Mouse (Mus musculus): Measurements from ENCODE around the gene Mdh2. TPM values are rescaled to one million over a fixed set of nuclear protein-coding genes. Genes with fewer than 3 reads are reported as not detected.

The Mdh2 gene
- total and polyA plus RNA-seq, 3 experiments = 1,645 to 2,909 (median 1,928) TPM

GRCm38 (mm10) chr5:135761881-135762280 is 16.4 kb upstream of the Mdh2 start:
- 77% methylated on average over 3 of the region's 3 CpGs for WGBS
- Histone ChIP-seq H3K36me3 (ENCODE audit: control insufficient read depth, insufficient read depth, low read length) (no peaks in the 10 kb centered on the region), H3K79me2 (replicated peaks; ENCODE audit: control insufficient read depth, insufficient read depth, low read length) (no peaks in the 10 kb centered on the region), H3K4me1 (ENCODE audit: control insufficient read depth, insufficient read depth, low read length) (peaks cover 2% of the 10 kb centered on the region), H3K4me3 (no peak overlapping the region), H3K27ac (no peak overlapping the region), H3K9ac (ENCODE audit: low read depth, low read length) (no peak overlapping the region), H3K27me3 (ENCODE audit: control insufficient read depth, insufficient read depth, low read length) (no peaks in the 10 kb centered on the region)
- DNase-seq = no peak
- intact Hi-C loops (cut with DNase I) = loop anchor here (2.0 to 5.0 kb wide), 3 partner anchors 133 to 360 kb away; no protein-coding TSS in a partner anchor
- TF ChIP-seq EP300 (IDR thresholded peaks at IDR 0.05; ENCODE audit: insufficient read depth, low read depth, low read length) = no peak
- TF ChIP-seq POLR2A (IDR thresholded peaks at IDR 0.05; ENCODE audit: insufficient read depth, low read depth, low read length) = no peak
- TF ChIP-seq CTCF (IDR thresholded peaks at IDR 0.05) = no peak

GRCm38 (mm10) chr5:135763526-135763925 is 14.8 kb upstream of the Mdh2 start:
- Histone ChIP-seq H3K4me3 (no peak overlapping the region), H3K4me1 (ENCODE audit: control insufficient read depth, insufficient read depth, low read length) (peaks cover 2% of the 10 kb centered on the region), H3K9ac (ENCODE audit: low read depth, low read length) (no peak overlapping the region), H3K36me3 (ENCODE audit: control insufficient read depth, insufficient read depth, low read length) (no peaks in the 10 kb centered on the region), H3K79me2 (replicated peaks; ENCODE audit: control insufficient read depth, insufficient read depth, low read length) (no peaks in the 10 kb centered on the region), H3K27ac (no peak overlapping the region), H3K27me3 (ENCODE audit: control insufficient read depth, insufficient read depth, low read length) (no peaks in the 10 kb centered on the region)
- DNase-seq = peak; percentile 62 to 81
- 2% methylated on average over 7 of the region's 7 CpGs for WGBS
- TF ChIP-seq EP300 (IDR thresholded peaks at IDR 0.05; ENCODE audit: insufficient read depth, low read depth, low read length) (peak; percentile 91; the same call in 1 of the 2 replicates), POLR2A (IDR thresholded peaks at IDR 0.05; ENCODE audit: insufficient read depth, low read depth, low read length) (no peak), CTCF (IDR thresholded peaks at IDR 0.05) (peak; percentile 95)
- intact Hi-C loops (cut with DNase I) = loop anchor here (1.0 to 5.0 kb wide), 4 partner anchors 135 to 361 kb away; no protein-coding TSS in a partner anchor

GRCm38 (mm10) chr5:135764971-135765370 is 13.3 kb upstream of the Mdh2 start:
- Histone ChIP-seq H3K4me3 (no peak overlapping the region), H3K27ac (no peak overlapping the region), H3K36me3 (ENCODE audit: control insufficient read depth, insufficient read depth, low read length) (no peaks in the 10 kb centered on the region), H3K4me1 (ENCODE audit: control insufficient read depth, insufficient read depth, low read length) (peaks cover 2% of the 10 kb centered on the region), H3K27me3 (ENCODE audit: control insufficient read depth, insufficient read depth, low read length) (no peaks in the 10 kb centered on the region), H3K79me2 (replicated peaks; ENCODE audit: control insufficient read depth, insufficient read depth, low read length) (no peaks in the 10 kb centered on the region), H3K9ac (ENCODE audit: low read depth, low read length) (no peak overlapping the region)
- no peak for TF ChIP-seq POLR2A (IDR thresholded peaks at IDR 0.05; ENCODE audit: insufficient read depth, low read depth, low read length)
- TF ChIP-seq CTCF (IDR thresholded peaks at IDR 0.05) = no peak
- TF ChIP-seq EP300 (IDR thresholded peaks at IDR 0.05; ENCODE audit: insufficient read depth, low read depth, low read length) = no peak
- 55% methylated on average over 3 of the region's 3 CpGs for WGBS
- no peak for DNase-seq
- intact Hi-C loops (cut with DNase I) = loop anchor here (5.0 kb wide), 2 partner anchors 213 to 363 kb away; no protein-coding TSS in a partner anchor

GRCm38 (mm10) chr5:135772519-135772918 is 5.8 kb upstream of the Mdh2 start:
- intact Hi-C loops (cut with DNase I) = no loop called here
- Histone ChIP-seq H3K36me3 (ENCODE audit: control insufficient read depth, insufficient read depth, low read length) (no peaks in the 10 kb centered on the region), H3K4me3 (no peak overlapping the region), H3K27ac (no peak overlapping the region), H3K9ac (ENCODE audit: low read depth, low read length) (no peak overlapping the region), H3K79me2 (replicated peaks; ENCODE audit: control insufficient read depth, insufficient read depth, low read length) (no peaks in the 10 kb centered on the region), H3K27me3 (ENCODE audit: control insufficient read depth, insufficient read depth, low read length) (no peaks in the 10 kb centered on the region), H3K4me1 (ENCODE audit: control insufficient read depth, insufficient read depth, low read length) (no peaks in the 10 kb centered on the region)
- DNase-seq = no peak
- 10% methylated on average over 3 of the region's 3 CpGs for WGBS
- TF ChIP-seq CTCF (IDR thresholded peaks at IDR 0.05) = no peak

- intact Hi-C loops (cut with DNase I) = loop anchor here (2.0 to 5.0 kb wide), 3 partner anchors 30 to 229 kb away; partner anchors contain the start of gene Hip1
- peaks cover 8% of the 10 kb centered on the region; the same call in 1 of the 2 replicates for H3K36me3 ChIP-seq (ENCODE audit: control insufficient read depth, insufficient read depth, low read length)
- 75% methylated on average over 4 of the region's 4 CpGs for WGBS
- H3K4me3 ChIP-seq = no peak overlapping the region
- H3K9ac ChIP-seq (ENCODE audit: low read depth, low read length) = no peak overlapping the region
- H3K27me3 ChIP-seq (ENCODE audit: control insufficient read depth, insufficient read depth, low read length) = no peaks in the 10 kb centered on the region
- H3K27ac ChIP-seq = no peak overlapping the region
- no peak for DNase-seq
- peaks cover 2% of the 10 kb centered on the region; the same call in 1 of the 2 replicates for H3K79me2 ChIP-seq (replicated peaks; ENCODE audit: control insufficient read depth, insufficient read depth, low read length)
- peaks cover 4% of the 10 kb centered on the region for H3K4me1 ChIP-seq (ENCODE audit: control insufficient read depth, insufficient read depth, low read length)
- TF ChIP-seq EP300 (IDR thresholded peaks at IDR 0.05; ENCODE audit: insufficient read depth, low read depth, low read length) (no peak), POLR2A (IDR thresholded peaks at IDR 0.05; ENCODE audit: insufficient read depth, low read depth, low read length) (no peak), CTCF (IDR thresholded peaks at IDR 0.05) (no peak)
Measured at GRCm38 (mm10) chr5:135776546-135776945, 1.7 kb upstream of the Mdh2 start.

GRCm38 (mm10) chr5:135777796-135778470 is 347 bp upstream of the Mdh2 start, which contains the start of gene Styxl1:
TSS of gene Styxl1 (minus strand) at chr5:135778385.
- TF ChIP-seq POLR2A (IDR thresholded peaks at IDR 0.05; ENCODE audit: insufficient read depth, low read depth, low read length) (no peak; the same call in 1 of the 2 replicates), EP300 (IDR thresholded peaks at IDR 0.05; ENCODE audit: insufficient read depth, low read depth, low read length) (no peak), CTCF (IDR thresholded peaks at IDR 0.05) (no peak)
- intact Hi-C loops (cut with DNase I) = loop anchor here (2.0 to 5.0 kb wide), 3 partner anchors 31 to 231 kb away; partner anchors contain the start of gene Hip1
- no peak for DNase-seq
- Histone ChIP-seq H3K9ac (ENCODE audit: low read depth, low read length) (peak within 1 kb of the TSS; percentile 97), H3K36me3 (ENCODE audit: control insufficient read depth, insufficient read depth, low read length) (peaks cover 8% of the 10 kb centered on the region; the same call in 1 of the 2 replicates), H3K79me2 (replicated peaks; ENCODE audit: control insufficient read depth, insufficient read depth, low read length) (peaks cover 2% of the 10 kb centered on the region; the same call in 1 of the 2 replicates), H3K4me3 (peak within 1 kb of the TSS; percentile 100), H3K27ac (peak within 1 kb of the TSS; percentile 97), H3K27me3 (ENCODE audit: control insufficient read depth, insufficient read depth, low read length) (no peaks in the 10 kb centered on the region), H3K4me1 (ENCODE audit: control insufficient read depth, insufficient read depth, low read length) (peaks cover 6% of the 10 kb centered on the region)
- under 1% methylated on average over 45 of the region's 45 CpGs for WGBS

Measured in heart, adult 2 months (tissue).